Mouse (Mus musculus): ENCODE results near the gene Supt5. TPM values are rescaled to one million over a fixed set of nuclear protein-coding genes. Genes with fewer than 3 reads are reported as not detected.

The Supt5 gene
- polyA plus RNA-seq, 1 experiment from 2014 or later, result 62.6 TPM

- H3K36me3 ChIP-seq (ENCODE audit: control insufficient read depth, insufficient read depth, low read length), result peaks cover 8% of the 10 kb centered on the region
- H3K9ac ChIP-seq (ENCODE audit: low read length), result no peak overlapping the region
- no peak overlapping the region for H3K4me3 ChIP-seq (ENCODE audit: low read depth, low read length)
- H3K27ac ChIP-seq (ENCODE audit: low read depth, low read length), result no peak overlapping the region
- H3K4me2 ChIP-seq (ENCODE audit: low read length), result no peak overlapping the region
- WGBS, result 87% methylated on average over 3 of the region's 3 CpGs
- no peak for ATAC-seq
- H3K9me3 ChIP-seq (replicated peaks; ENCODE audit: control insufficient read depth, low read length), result no peaks in the 10 kb centered on the region
- peaks cover 12% of the 10 kb centered on the region for H3K4me1 ChIP-seq (ENCODE audit: control insufficient read depth, insufficient read depth, low read length)
- no peak for DNase-seq (ENCODE audit: low spot score)
- no peaks in the 10 kb centered on the region for H3K27me3 ChIP-seq (replicated peaks; ENCODE audit: control insufficient read depth, insufficient read depth, low read length)
These were observed 9.2 kb upstream of the Supt5 start for GRCm38 (mm10) chr7:28347746-28348145.

GRCm38 (mm10) chr7:28344637-28345036, 6.1 kb upstream of the Supt5 start:
- no peak overlapping the region for H3K4me2 ChIP-seq (ENCODE audit: low read length)
- DNase-seq (ENCODE audit: low spot score), result peak; percentile 86
- peak; percentile 49; the same call in 1 of the 2 replicates for ATAC-seq
- WGBS, result 6% methylated on average over 4 of the region's 4 CpGs
- no peaks in the 10 kb centered on the region for H3K27me3 ChIP-seq (replicated peaks; ENCODE audit: control insufficient read depth, insufficient read depth, low read length)
- no peak overlapping the region for H3K27ac ChIP-seq (ENCODE audit: low read depth, low read length)
- H3K4me1 ChIP-seq (ENCODE audit: control insufficient read depth, insufficient read depth, low read length), result peaks cover under 1% of the 10 kb centered on the region; the same call in 1 of the 2 replicates
- H3K9ac ChIP-seq (ENCODE audit: low read length), result no peak overlapping the region
- H3K36me3 ChIP-seq (ENCODE audit: control insufficient read depth, insufficient read depth, low read length), result no peaks in the 10 kb centered on the region
- H3K9me3 ChIP-seq (replicated peaks; ENCODE audit: control insufficient read depth, low read length), result no peaks in the 10 kb centered on the region
- H3K4me3 ChIP-seq (ENCODE audit: low read depth, low read length), result no peak overlapping the region

GRCm38 (mm10) chr7:28341381-28341780, 2.8 kb upstream of the Supt5 start:
- H3K4me3 ChIP-seq (ENCODE audit: low read depth, low read length), result no peak overlapping the region
- no peak overlapping the region for H3K4me2 ChIP-seq (ENCODE audit: low read length)
- 48% methylated on average over 7 of the region's 7 CpGs for WGBS
- no peaks in the 10 kb centered on the region for H3K36me3 ChIP-seq (ENCODE audit: control insufficient read depth, insufficient read depth, low read length)
- 0 out of 2 replicates have a peak, but pooled peaks cover 4% of the 10 kb centered on the region for H3K4me1 ChIP-seq (ENCODE audit: control insufficient read depth, insufficient read depth, low read length)
- H3K9me3 ChIP-seq (replicated peaks; ENCODE audit: control insufficient read depth, low read length), result no peaks in the 10 kb centered on the region
- no peaks in the 10 kb centered on the region for H3K27me3 ChIP-seq (replicated peaks; ENCODE audit: control insufficient read depth, insufficient read depth, low read length)
- no peak overlapping the region for H3K9ac ChIP-seq (ENCODE audit: low read length)
- ATAC-seq (no peak), DNase-seq (ENCODE audit: low spot score) (no peak)
- H3K27ac ChIP-seq (ENCODE audit: low read depth, low read length), result no peak overlapping the region

GRCm38 (mm10) chr7:28339213-28339917, 819 bp upstream of the Supt5 start:
- Histone ChIP-seq H3K4me2 (ENCODE audit: low read length) (peak overlapping the region; percentile 84), H3K36me3 (ENCODE audit: control insufficient read depth, insufficient read depth, low read length) (peaks cover 8% of the 10 kb centered on the region; the same call in 1 of the 2 replicates), H3K9me3 (replicated peaks; ENCODE audit: control insufficient read depth, low read length) (no peaks in the 10 kb centered on the region), H3K27ac (ENCODE audit: low read depth, low read length) (peak overlapping the region; percentile 79), H3K27me3 (replicated peaks; ENCODE audit: control insufficient read depth, insufficient read depth, low read length) (no peaks in the 10 kb centered on the region), H3K4me1 (ENCODE audit: control insufficient read depth, insufficient read depth, low read length) (0 out of 2 replicates have a peak, but pooled peaks cover 4% of the 10 kb centered on the region), H3K9ac (ENCODE audit: low read length) (peak overlapping the region; percentile 97; the same call in 1 of the 2 replicates), H3K4me3 (ENCODE audit: low read depth, low read length) (peak overlapping the region; percentile 91)
- 81% methylated on average over 19 of the region's 19 CpGs for WGBS
- ATAC-seq (no peak), DNase-seq (ENCODE audit: low spot score) (peak; percentile 30)

GRCm38 (mm10) chr7:28335471-28335870, 3.1 kb downstream of the Supt5 start:
- ATAC-seq, result no peak
- H3K4me2 ChIP-seq (ENCODE audit: low read length), result no peak overlapping the region
- no peak for DNase-seq (ENCODE audit: low spot score)
- no peaks in the 10 kb centered on the region for H3K27me3 ChIP-seq (replicated peaks; ENCODE audit: control insufficient read depth, insufficient read depth, low read length)
- H3K9me3 ChIP-seq (replicated peaks; ENCODE audit: control insufficient read depth, low read length), result no peaks in the 10 kb centered on the region
- 83% methylated on average over 2 of the region's 2 CpGs for WGBS
- no peak overlapping the region for H3K4me3 ChIP-seq (ENCODE audit: low read depth, low read length)
- 0 out of 2 replicates have a peak, but pooled peaks cover 4% of the 10 kb centered on the region for H3K4me1 ChIP-seq (ENCODE audit: control insufficient read depth, insufficient read depth, low read length)
- peaks cover 25% of the 10 kb centered on the region for H3K36me3 ChIP-seq (ENCODE audit: control insufficient read depth, insufficient read depth, low read length)
- H3K27ac ChIP-seq (ENCODE audit: low read depth, low read length), result no peak overlapping the region
- no peak overlapping the region for H3K9ac ChIP-seq (ENCODE audit: low read length)

GRCm38 (mm10) chr7:28334534-28334933, 4.0 kb downstream of the Supt5 start:
- 86% methylated on average over 4 of the region's 4 CpGs for WGBS
- H3K4me3 ChIP-seq (ENCODE audit: low read depth, low read length), result no peak overlapping the region
- H3K27me3 ChIP-seq (replicated peaks; ENCODE audit: control insufficient read depth, insufficient read depth, low read length), result no peaks in the 10 kb centered on the region
- H3K9me3 ChIP-seq (replicated peaks; ENCODE audit: control insufficient read depth, low read length), result no peaks in the 10 kb centered on the region
- no peak for ATAC-seq
- 0 out of 2 replicates have a peak, but pooled peaks cover 4% of the 10 kb centered on the region for H3K4me1 ChIP-seq (ENCODE audit: control insufficient read depth, insufficient read depth, low read length)
- no peak for DNase-seq (ENCODE audit: low spot score)
- H3K36me3 ChIP-seq (ENCODE audit: control insufficient read depth, insufficient read depth, low read length), result peaks cover 34% of the 10 kb centered on the region
- H3K27ac ChIP-seq (ENCODE audit: low read depth, low read length), result no peak overlapping the region
- no peak overlapping the region for H3K9ac ChIP-seq (ENCODE audit: low read length)
- H3K4me2 ChIP-seq (ENCODE audit: low read length), result no peak overlapping the region

GRCm38 (mm10) chr7:28328260-28328659, 10.3 kb downstream of the Supt5 start:
- ATAC-seq (no peak), DNase-seq (ENCODE audit: low spot score) (no peak)
- Histone ChIP-seq H3K4me3 (ENCODE audit: low read depth, low read length) (no peak overlapping the region), H3K36me3 (ENCODE audit: control insufficient read depth, insufficient read depth, low read length) (peaks cover 86% of the 10 kb centered on the region), H3K9ac (ENCODE audit: low read length) (no peak overlapping the region), H3K4me2 (ENCODE audit: low read length) (no peak overlapping the region), H3K9me3 (replicated peaks; ENCODE audit: control insufficient read depth, low read length) (no peaks in the 10 kb centered on the region), H3K27ac (ENCODE audit: low read depth, low read length) (no peak overlapping the region), H3K4me1 (ENCODE audit: control insufficient read depth, insufficient read depth, low read length) (no peaks in the 10 kb centered on the region), H3K27me3 (replicated peaks; ENCODE audit: control insufficient read depth, insufficient read depth, low read length) (no peaks in the 10 kb centered on the region)
- 96% methylated on average over 2 of the region's 2 CpGs for WGBS

GRCm38 (mm10) chr7:28326457-28326856, 12.1 kb downstream of the Supt5 start:
- Histone ChIP-seq H3K4me2 (ENCODE audit: low read length) (no peak overlapping the region), H3K4me1 (ENCODE audit: control insufficient read depth, insufficient read depth, low read length) (no peaks in the 10 kb centered on the region), H3K27ac (ENCODE audit: low read depth, low read length) (no peak overlapping the region), H3K36me3 (ENCODE audit: control insufficient read depth, insufficient read depth, low read length) (peaks cover 98% of the 10 kb centered on the region), H3K4me3 (ENCODE audit: low read depth, low read length) (no peak overlapping the region), H3K27me3 (replicated peaks; ENCODE audit: control insufficient read depth, insufficient read depth, low read length) (no peaks in the 10 kb centered on the region), H3K9me3 (replicated peaks; ENCODE audit: control insufficient read depth, low read length) (no peaks in the 10 kb centered on the region), H3K9ac (ENCODE audit: low read length) (no peak overlapping the region)
- 85% methylated on average over 4 of the region's 4 CpGs for WGBS
- DNase-seq (ENCODE audit: low spot score), result no peak
- ATAC-seq, result no peak

- no peak for ATAC-seq
- H3K4me1 ChIP-seq (ENCODE audit: control insufficient read depth, insufficient read depth, low read length), result no peaks in the 10 kb centered on the region
- DNase-seq (ENCODE audit: low spot score), result no peak
- H3K27ac ChIP-seq (ENCODE audit: low read depth, low read length), result no peak overlapping the region
- H3K36me3 ChIP-seq (ENCODE audit: control insufficient read depth, insufficient read depth, low read length), result peaks cover 98% of the 10 kb centered on the region
- no peak overlapping the region for H3K4me2 ChIP-seq (ENCODE audit: low read length)
- WGBS, result 94% methylated on average over 8 of the region's 8 CpGs
- no peak overlapping the region for H3K4me3 ChIP-seq (ENCODE audit: low read depth, low read length)
- H3K9ac ChIP-seq (ENCODE audit: low read length), result no peak overlapping the region
- no peaks in the 10 kb centered on the region for H3K9me3 ChIP-seq (replicated peaks; ENCODE audit: control insufficient read depth, low read length)
- no peaks in the 10 kb centered on the region for H3K27me3 ChIP-seq (replicated peaks; ENCODE audit: control insufficient read depth, insufficient read depth, low read length)
These were observed 13.3 kb downstream of the Supt5 start for GRCm38 (mm10) chr7:28325293-28325692.

Measured in forebrain, embryonic 14.5 days (tissue).